Mouse (Mus musculus) heart, embryonic 16.5 days (tissue): ENCODE results near the gene Bzw2. TPM values are rescaled to one million over a fixed set of nuclear protein-coding genes. Genes with fewer than 3 reads are reported as not detected.
A peak's percentile ranks its signal among the peaks of the same experiment; 100 is the strongest.

Experiments
- ATAC-seq: fragments of 200-750 bp; cut with Nextera tagmentation; replicated peaks from 2 replicates; pipeline ENCODE4 v1.8.0; 2017; ENCODE audit warnings: moderate number of reproducible peaks; ENCODE audit not compliant: insufficient read depth, low FRiP score; ENCODE audit errors: extremely low read depth
- H3K27ac ChIP-seq: fragments of 300-500 bp; sonication (generic); 2 replicates; pipeline ENCODE4 v1.5.1; 2014; ENCODE audit warnings: mild to moderate bottlenecking, low read length, control low read depth, moderate library complexity
- H3K27me3 ChIP-seq: fragments of 300-500 bp; sonication (generic); 2 replicates; pipeline ENCODE4 v1.6.1; 2014; ENCODE audit warnings: low read length, mixed read lengths; ENCODE audit not compliant: control insufficient read depth, insufficient read depth
- H3K36me3 ChIP-seq: fragments of 300-500 bp; sonication (generic); 2 replicates; pipeline ENCODE4 v1.6.1; 2014; ENCODE audit not compliant: control insufficient read depth, insufficient read depth
- H3K4me1 ChIP-seq: fragments of 300-500 bp; sonication (generic); 2 replicates; pipeline ENCODE4 v1.6.1; 2014; ENCODE audit warnings: low read length, mixed read lengths; ENCODE audit not compliant: control insufficient read depth, insufficient read depth
- H3K4me2 ChIP-seq: fragments of 300-500 bp; sonication (generic); 2 replicates; pipeline ENCODE4 v1.6.1; 2014; ENCODE audit warnings: low read depth, mild to moderate bottlenecking, control low read depth, low read length
- H3K4me3 ChIP-seq: fragments of 300-500 bp; sonication (generic); 2 replicates; pipeline ENCODE4 v1.5.1; 2014; ENCODE audit warnings: mild to moderate bottlenecking, control low read depth, low read length
- H3K9ac ChIP-seq: fragments of 300-500 bp; sonication (generic); 2 replicates; pipeline ENCODE4 v1.6.1; 2014; ENCODE audit warnings: low read length, control low read depth
- H3K9me3 ChIP-seq: fragments of 300-500 bp; sonication (generic); replicated peaks from 2 replicates; pipeline ENCODE4 v1.6.1; 2016; ENCODE audit warnings: low read length; ENCODE audit not compliant: control insufficient read depth
- WGBS: fragments of 180-500 bp; shearing (Covaris S2); extraction: QIAGEN DNeasy Blood & Tissue Kit; methylation state at CpG from one replicate; pipeline ENCODE4 v1.1.7; 2014; 5-methylcytosine and 5-hydroxymethylcytosine counted together
- polyA plus RNA-seq: library from polyadenylated mRNA; unstranded; fragments of >200 nt; fragmentation: Nextera tagmentation; extraction: Ambion mirVana; gene quantifications from 2 replicates; pipeline ENCODE4 v1.2.1, GENCODE M21; 2015

Bzw2 gene
- polyA plus RNA-seq, 1 experiment from 2014 or later = 210 TPM

GRCm38 (mm10) chr12:36042348-36042778 is 115.5 kb downstream of the Bzw2 start, which contains the start of gene Tspan13:
Gene Tspan13, minus strand, starts transcription at chr12:36042500.
- Histone ChIP-seq H3K4me2 (peak within 1 kb of the TSS; percentile 96), H3K4me1 (peaks cover 17% of the 10 kb centered on the region), H3K27me3 (no peaks in the 10 kb centered on the region), H3K9me3 (no peaks in the 10 kb centered on the region), H3K36me3 (no peaks in the 10 kb centered on the region), H3K27ac (peak within 1 kb of the TSS; percentile 68), H3K4me3 (peak within 1 kb of the TSS; percentile 91), H3K9ac (peak within 1 kb of the TSS; percentile 90)
- WGBS = under 1% methylated on average over 35 of the region's 35 CpGs
- ATAC-seq = peak; percentile 95

Other genes starting within 250 kb of the Bzw2 start
- gene Agr3, start 232.5 kb downstream of the Bzw2 start, polyA plus RNA-seq = 0.25 and 0.47 TPM in 2 replicates
- 1.7 and 3.3 TPM in 2 replicates for gene Agr2, start 165.2 kb downstream of the Bzw2 start, polyA plus RNA-seq
- gene Tspan13, start 115.6 kb downstream of the Bzw2 start, polyA plus RNA-seq = 65.3 and 72.3 TPM in 2 replicates
- gene Ankmy2, start 966 bp downstream of the Bzw2 start, polyA plus RNA-seq = 26.0 and 26.7 TPM in 2 replicates
- not detected in 2 replicates for gene Lrrc72, start 95.3 kb upstream of the Bzw2 start, polyA plus RNA-seq
- gene Sostdc1, start 156.1 kb upstream of the Bzw2 start, polyA plus RNA-seq = 0.90 and 1.2 TPM in 2 replicates
- gene Ispd, start 223.4 kb upstream of the Bzw2 start, polyA plus RNA-seq = 9.5 and 9.8 TPM in 2 replicates
- gene D630036H23Rik, start 224.1 kb upstream of the Bzw2 start, polyA plus RNA-seq = 0.77 and 1.4 TPM in 2 replicates